Mouse (Mus musculus) embryonic facial prominence, embryonic 15.5 days (tissue): Measurements from ENCODE around the gene Map4k4. TPM values are rescaled to one million over a fixed set of nuclear protein-coding genes. Genes with fewer than 3 reads are reported as not detected.

Source experiments
- ATAC-seq: fragments of 200-750 bp; cut with Nextera tagmentation; 2 replicates; pipeline ENCODE4 v1.8.0; 2017; ENCODE audit warnings: low read depth, moderate TSS enrichment; ENCODE audit not compliant: insufficient number of reproducible peaks, low FRiP score, low TSS enrichment
- H3K27ac ChIP-seq: fragments of 300-500 bp; sonication (generic); replicated peaks from 2 replicates; pipeline ENCODE4 v1.5.1; 2015; ENCODE audit warnings: mild to moderate bottlenecking, inconsistent platforms
- H3K27me3 ChIP-seq: fragments of 300-500 bp; sonication (generic); 2 replicates; pipeline ENCODE4 v1.6.1; 2015; ENCODE audit warnings: inconsistent platforms
- H3K36me3 ChIP-seq: fragments of 300-500 bp; sonication (generic); 2 replicates; pipeline ENCODE4 v1.6.1; 2015; ENCODE audit warnings: mild to moderate bottlenecking, inconsistent platforms
- H3K4me1 ChIP-seq: fragments of 300-500 bp; sonication (generic); 2 replicates; pipeline ENCODE4 v1.6.1; 2015; ENCODE audit warnings: inconsistent platforms
- H3K4me2 ChIP-seq: fragments of 300-500 bp; sonication (generic); replicated peaks from 2 replicates; pipeline ENCODE4 v1.6.1; 2015; ENCODE audit warnings: mild to moderate bottlenecking, inconsistent platforms
- H3K4me3 ChIP-seq: fragments of 300-500 bp; sonication (generic); replicated peaks from 2 replicates; pipeline ENCODE4 v1.5.1; 2015; ENCODE audit warnings: mild to moderate bottlenecking, inconsistent platforms
- H3K9ac ChIP-seq: fragments of 300-500 bp; sonication (generic); 2 replicates; pipeline ENCODE4 v1.6.1; 2015; ENCODE audit warnings: inconsistent platforms
- H3K9me3 ChIP-seq: fragments of 300-500 bp; sonication (generic); replicated peaks from 2 replicates; pipeline ENCODE4 v1.6.1; 2016; ENCODE audit warnings: inconsistent platforms
- WGBS: fragments of 180-500 bp; shearing (Covaris S2); methylation state at CpG from one replicate; pipeline ENCODE4 v1.1.7; 2015; 5-methylcytosine and 5-hydroxymethylcytosine counted together
- polyA plus RNA-seq: library from polyadenylated mRNA; unstranded; fragments of >200 nt; fragmentation: Nextera tagmentation; extraction: Ambion mirVana; gene quantifications from 2 replicates; pipeline ENCODE4 v1.2.1, GENCODE M21; 2015

Map4k4 gene
- polyA plus RNA-seq, 1 experiment from 2014 or later = 34.4 TPM

DNA sequence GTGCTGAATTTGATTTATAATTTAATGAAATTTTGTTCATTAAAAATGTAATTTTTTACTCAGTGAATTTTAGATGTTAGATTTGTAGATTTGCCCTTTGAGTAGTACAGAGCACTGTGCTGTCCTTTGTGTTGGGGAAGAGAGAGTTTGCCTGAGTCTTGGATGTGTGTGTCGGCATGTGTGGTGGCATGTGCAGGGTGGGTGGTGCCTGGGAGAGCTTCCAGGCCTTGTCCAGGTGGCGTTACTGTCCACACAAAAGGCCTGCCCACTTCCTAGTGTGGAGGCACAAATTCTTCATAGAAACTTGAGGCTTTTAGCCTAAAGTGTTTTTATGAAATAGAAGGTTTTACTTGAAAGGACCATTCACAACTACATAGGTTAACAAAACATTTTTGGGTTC lies 36.2 kb downstream of the Map4k4 start:
- 29% methylated on average over 2 of the region's 2 CpGs for WGBS
- H3K4me3 ChIP-seq = no peak overlapping the region
- no peaks in the 10 kb centered on the region for H3K27me3 ChIP-seq
- no peaks in the 10 kb centered on the region for H3K36me3 ChIP-seq
- no peak overlapping the region for H3K4me2 ChIP-seq
- no peak overlapping the region for H3K9ac ChIP-seq
- H3K4me1 ChIP-seq = peaks cover 91% of the 10 kb centered on the region
- H3K27ac ChIP-seq = 0 out of 2 replicates have a peak overlapping the region, but pooled peaks have one; percentile 39
- ATAC-seq = no peak
- H3K9me3 ChIP-seq = no peaks in the 10 kb centered on the region

- no peaks in the 10 kb centered on the region for H3K27me3 ChIP-seq
- peaks cover 91% of the 10 kb centered on the region for H3K4me1 ChIP-seq
- no peak for ATAC-seq
- 20% methylated on average over 4 of the region's 4 CpGs for WGBS
- no peak overlapping the region for H3K9ac ChIP-seq
- H3K4me3 ChIP-seq = no peak overlapping the region
- no peaks in the 10 kb centered on the region for H3K9me3 ChIP-seq
- H3K36me3 ChIP-seq = no peaks in the 10 kb centered on the region
- no peak overlapping the region for H3K4me2 ChIP-seq
- peak overlapping the region; percentile 36; the same call in 1 of the 2 replicates for H3K27ac ChIP-seq
These were observed 36.9 kb downstream of the Map4k4 start for GRCm38 (mm10) chr1:39937609-39938008.

DNA sequence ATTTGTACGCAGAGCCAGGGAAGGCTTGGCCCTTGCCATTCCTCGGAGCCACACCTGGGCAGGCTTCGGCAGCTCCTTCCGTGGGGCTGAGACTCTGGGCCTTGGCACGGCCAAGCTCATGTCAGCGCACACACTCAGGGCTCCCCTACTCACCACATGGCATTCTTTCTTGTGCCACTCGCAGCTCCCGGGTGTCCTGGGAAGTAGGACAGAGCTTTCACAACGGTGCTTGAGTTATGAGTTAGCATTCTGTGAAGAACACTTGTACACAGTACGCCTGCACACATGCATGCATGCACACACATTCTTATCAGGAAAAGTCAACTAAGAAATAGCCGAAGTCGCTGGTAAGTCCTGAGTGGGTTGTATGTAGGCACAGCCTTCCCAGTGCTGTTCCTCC lies 38.7 kb downstream of the Map4k4 start:
- Histone ChIP-seq H3K4me2 (no peak overlapping the region), H3K4me3 (no peak overlapping the region), H3K36me3 (no peaks in the 10 kb centered on the region), H3K9ac (no peak overlapping the region), H3K9me3 (no peaks in the 10 kb centered on the region), H3K27ac (peak overlapping the region; percentile 29; the same call in 1 of the 2 replicates), H3K27me3 (no peaks in the 10 kb centered on the region), H3K4me1 (peaks cover 90% of the 10 kb centered on the region)
- no peak for ATAC-seq
- 76% methylated on average over 12 of the region's 12 CpGs for WGBS

DNA sequence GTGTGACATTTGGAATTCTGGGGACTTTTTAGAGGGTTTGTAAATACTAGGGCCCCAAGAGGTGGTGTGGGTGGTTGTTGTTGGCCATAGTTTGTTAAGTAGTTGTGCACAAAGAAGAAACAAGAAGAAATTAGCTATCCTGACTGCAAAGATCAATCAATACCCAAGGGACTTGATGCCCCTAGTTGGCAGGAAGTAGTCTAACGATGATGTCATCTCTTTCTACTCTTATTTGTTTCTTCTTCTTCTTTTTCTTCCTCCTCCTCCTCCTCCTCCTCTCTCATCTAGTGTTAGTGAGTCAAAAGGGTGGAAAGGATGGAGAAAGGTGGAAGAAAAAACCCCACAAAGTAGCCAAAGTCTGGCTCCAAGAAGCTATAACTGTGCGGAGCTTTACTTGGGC lies 39.6 kb downstream of the Map4k4 start:
- Histone ChIP-seq H3K36me3 (no peaks in the 10 kb centered on the region), H3K27me3 (no peaks in the 10 kb centered on the region), H3K9ac (no peak overlapping the region), H3K4me1 (peaks cover 90% of the 10 kb centered on the region), H3K4me2 (no peak overlapping the region), H3K9me3 (no peaks in the 10 kb centered on the region), H3K27ac (no peak overlapping the region), H3K4me3 (no peak overlapping the region)
- WGBS = 76% methylated on average over 2 of the region's 2 CpGs
- ATAC-seq = no peak

GRCm38 (mm10) chr1:39941237-39942179 lies 40.8 kb downstream of the Map4k4 start:
- H3K9me3 ChIP-seq = no peaks in the 10 kb centered on the region
- no peak for ATAC-seq
- H3K4me1 ChIP-seq = peaks cover 90% of the 10 kb centered on the region
- no peaks in the 10 kb centered on the region for H3K27me3 ChIP-seq
- H3K9ac ChIP-seq = no peak overlapping the region
- no peak overlapping the region for H3K4me3 ChIP-seq
- H3K36me3 ChIP-seq = no peaks in the 10 kb centered on the region
- 48% methylated on average over 10 of the region's 10 CpGs for WGBS
- H3K27ac ChIP-seq = peak overlapping the region; percentile 58; the same call in 1 of the 2 replicates
- H3K4me2 ChIP-seq = no peak overlapping the region

GRCm38 (mm10) chr1:39942935-39943334 lies 42.2 kb downstream of the Map4k4 start:
- peak overlapping the region; percentile 15; the same call in 1 of the 2 replicates for H3K4me2 ChIP-seq
- no peaks in the 10 kb centered on the region for H3K9me3 ChIP-seq
- WGBS = 24% methylated on average over 8 of the region's 8 CpGs
- no peaks in the 10 kb centered on the region for H3K27me3 ChIP-seq
- no peak for ATAC-seq
- H3K4me3 ChIP-seq = no peak overlapping the region
- peaks cover 84% of the 10 kb centered on the region for H3K4me1 ChIP-seq
- no peak overlapping the region for H3K9ac ChIP-seq
- H3K36me3 ChIP-seq = no peaks in the 10 kb centered on the region
- peak overlapping the region; percentile 72 for H3K27ac ChIP-seq

- Histone ChIP-seq H3K27ac (no peak overlapping the region), H3K9ac (no peak overlapping the region), H3K27me3 (no peaks in the 10 kb centered on the region), H3K9me3 (no peaks in the 10 kb centered on the region), H3K4me2 (no peak overlapping the region), H3K4me1 (peaks cover 85% of the 10 kb centered on the region), H3K4me3 (no peak overlapping the region), H3K36me3 (no peaks in the 10 kb centered on the region)
- 37% methylated on average over 5 of the region's 5 CpGs for WGBS
- ATAC-seq = no peak
These were observed 43.7 kb downstream of the Map4k4 start for GRCm38 (mm10) chr1:39944306-39944971.

DNA sequence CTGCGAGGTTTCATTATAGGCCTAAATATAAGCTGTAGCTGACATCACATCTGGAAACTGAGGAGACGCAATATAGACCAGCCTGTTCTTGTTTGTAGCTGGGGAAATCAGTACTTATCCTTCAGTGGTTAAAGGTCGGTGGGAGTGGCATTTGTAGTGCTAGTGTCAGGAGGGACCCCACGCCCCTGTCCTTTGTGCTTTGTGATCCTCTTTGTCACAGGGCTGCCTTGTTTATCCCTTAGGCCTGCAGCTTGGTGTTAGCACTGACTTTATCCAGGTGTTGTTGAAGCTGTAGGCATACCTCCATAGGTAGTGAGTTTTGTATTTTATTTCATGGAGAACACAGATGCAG lies 44.2 kb downstream of the Map4k4 start:
- 50% methylated on average over 4 of the region's 4 CpGs for WGBS

DNA sequence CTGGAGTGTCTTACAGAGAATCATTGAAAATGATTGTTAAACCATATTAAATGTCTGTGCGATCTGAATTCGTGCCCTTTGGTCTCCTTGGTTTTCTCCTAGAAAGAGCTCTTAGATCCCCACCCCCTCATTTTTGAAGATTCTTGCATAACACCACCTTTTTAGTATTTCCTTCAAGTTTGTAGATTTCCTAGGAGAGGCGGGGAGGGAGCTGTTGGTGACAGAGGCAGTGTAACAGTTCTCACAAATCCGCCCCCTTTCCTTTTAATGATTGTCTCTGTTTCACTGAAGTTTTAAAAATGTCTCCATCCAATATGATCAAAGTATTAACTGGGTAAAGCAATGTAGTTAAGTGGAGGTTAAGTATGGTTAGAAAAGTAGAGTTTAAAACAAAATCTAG lies 45.7 kb downstream of the Map4k4 start:
- H3K27ac ChIP-seq = 0 out of 2 replicates have a peak overlapping the region, but pooled peaks have one; percentile 8
- 73% methylated on average over 4 of the region's 4 CpGs for WGBS
- no peak for ATAC-seq

More for the DNA sequence above, 44.2 kb downstream of the Map4k4 start:
- no peak for ATAC-seq
- Histone ChIP-seq H3K4me2 (no peak overlapping the region), H3K4me1 (peaks cover 85% of the 10 kb centered on the region), H3K9me3 (no peaks in the 10 kb centered on the region), H3K4me3 (no peak overlapping the region), H3K9ac (no peak overlapping the region), H3K27ac (no peak overlapping the region), H3K36me3 (no peaks in the 10 kb centered on the region), H3K27me3 (no peaks in the 10 kb centered on the region)

DNA sequence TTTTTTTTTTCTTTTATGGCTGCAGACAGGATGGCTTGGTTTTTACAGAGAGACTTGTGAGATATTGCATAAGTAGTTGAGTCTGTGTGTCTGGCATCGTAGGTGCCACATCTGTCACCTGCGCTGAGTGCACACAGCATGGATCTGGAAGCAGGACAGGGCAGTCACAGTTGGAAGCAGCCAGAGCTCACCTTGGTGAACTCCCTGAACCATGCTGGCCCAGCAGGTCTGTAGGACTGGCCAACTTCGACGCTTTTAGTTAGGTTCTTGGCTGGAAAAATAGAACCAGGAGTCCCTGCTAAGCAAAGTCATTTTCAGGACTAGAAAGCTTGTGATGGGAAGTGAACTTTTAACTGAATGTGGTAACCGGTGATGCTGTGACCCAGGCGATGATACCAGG lies 46.5 kb downstream of the Map4k4 start:
- Histone ChIP-seq H3K9ac (no peak overlapping the region), H3K9me3 (no peaks in the 10 kb centered on the region), H3K4me3 (no peak overlapping the region), H3K27me3 (no peaks in the 10 kb centered on the region), H3K27ac (peak overlapping the region; percentile 40), H3K4me1 (peaks cover 80% of the 10 kb centered on the region), H3K36me3 (no peaks in the 10 kb centered on the region), H3K4me2 (no peak overlapping the region)
- no peak for ATAC-seq
- WGBS = 62% methylated on average over 6 of the region's 6 CpGs

More for the DNA sequence above, 45.7 kb downstream of the Map4k4 start:
- H3K27me3 ChIP-seq = no peaks in the 10 kb centered on the region
- peaks cover 84% of the 10 kb centered on the region for H3K4me1 ChIP-seq
- H3K4me2 ChIP-seq = no peak overlapping the region
- H3K9ac ChIP-seq = no peak overlapping the region
- no peak overlapping the region for H3K4me3 ChIP-seq
- no peaks in the 10 kb centered on the region for H3K36me3 ChIP-seq
- H3K9me3 ChIP-seq = no peaks in the 10 kb centered on the region

GRCm38 (mm10) chr1:39947701-39948359 lies 47.1 kb downstream of the Map4k4 start:
- no peak for ATAC-seq
- Histone ChIP-seq H3K4me3 (no peak overlapping the region), H3K27me3 (no peaks in the 10 kb centered on the region), H3K27ac (peak overlapping the region; percentile 40; the same call in 1 of the 2 replicates), H3K9me3 (no peaks in the 10 kb centered on the region), H3K4me1 (peaks cover 80% of the 10 kb centered on the region), H3K4me2 (no peak overlapping the region), H3K36me3 (no peaks in the 10 kb centered on the region), H3K9ac (no peak overlapping the region)
- WGBS = 23% methylated on average over 6 of the region's 6 CpGs
